Mouse (Mus musculus) left cerebral cortex, adult 18-20 months (tissue): ENCODE results near the gene Metap2. TPM values are rescaled to one million over a fixed set of nuclear protein-coding genes. Genes with fewer than 3 reads are reported as not detected.

Experiments
- DNase-seq, 2 experiments: peaks; one replicate each; pipeline ENCODE4 v3.0.0; 2021 to 2022; ENCODE audit warnings: low spot score in 2 of 2, mixed read lengths in 1 of 2
- total RNA-seq, 2 experiments: library from RNA; stranded (reverse); gene quantifications; 2 replicates each; pipeline ENCODE4 v1.2.3; 2021

Gene Metap2
- total RNA-seq, 2 experiments from 2014 or later, result 103 to 113 TPM

DNA sequence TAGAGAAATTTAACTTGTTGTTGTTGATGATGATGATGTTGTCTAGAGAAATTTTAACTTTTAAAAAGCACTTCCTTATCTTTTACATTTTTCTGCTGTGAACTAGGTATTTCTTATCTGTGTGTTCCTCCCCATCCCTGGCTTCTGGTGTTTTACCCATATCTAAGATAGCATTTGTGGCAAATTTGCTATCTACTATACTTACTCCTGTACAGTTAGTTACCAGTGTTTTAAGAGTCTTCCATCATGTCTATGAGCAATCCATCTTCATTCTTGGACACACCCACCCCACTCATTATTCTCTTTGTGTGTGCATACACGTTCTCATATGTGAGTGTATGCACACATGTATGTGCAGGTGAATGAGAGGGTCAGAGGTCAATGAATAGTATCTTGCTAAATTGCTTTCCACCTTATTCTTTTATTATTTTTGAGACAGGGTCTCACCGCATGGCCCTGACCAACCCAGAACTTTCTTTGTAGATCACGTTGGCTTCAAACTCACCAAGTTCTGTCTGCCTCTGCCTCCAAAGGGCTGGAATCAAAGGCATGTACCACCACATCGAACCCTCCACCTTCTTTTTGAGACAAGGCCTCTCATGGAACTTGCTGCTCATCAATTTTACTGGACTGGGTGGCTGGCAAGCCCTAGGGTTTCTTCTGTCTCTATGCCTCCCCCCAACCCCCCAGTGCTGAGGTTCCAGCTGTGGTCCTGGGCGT is 15.4 kb upstream of the Metap2 start:
- DNase-seq, result no peak

DNA sequence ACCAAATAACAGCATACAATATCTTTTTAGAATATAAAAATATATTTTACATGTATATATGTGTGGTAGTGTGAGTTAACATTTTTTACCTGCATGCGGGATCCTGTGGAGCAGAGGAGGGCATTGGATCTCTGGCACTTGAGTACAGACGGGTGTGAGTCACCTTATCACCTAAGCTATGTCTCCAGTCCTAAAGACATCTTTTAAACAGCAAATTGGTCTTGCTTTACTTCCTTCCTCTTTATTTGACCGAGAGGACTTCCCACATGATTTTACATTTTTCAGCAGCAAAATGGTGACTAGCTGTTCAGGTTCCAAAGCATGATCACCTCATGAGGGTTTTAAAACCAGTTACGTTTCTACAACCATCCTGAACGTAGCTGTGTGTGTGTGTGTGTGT is 14.4 kb upstream of the Metap2 start:
- no peak for DNase-seq

DNA sequence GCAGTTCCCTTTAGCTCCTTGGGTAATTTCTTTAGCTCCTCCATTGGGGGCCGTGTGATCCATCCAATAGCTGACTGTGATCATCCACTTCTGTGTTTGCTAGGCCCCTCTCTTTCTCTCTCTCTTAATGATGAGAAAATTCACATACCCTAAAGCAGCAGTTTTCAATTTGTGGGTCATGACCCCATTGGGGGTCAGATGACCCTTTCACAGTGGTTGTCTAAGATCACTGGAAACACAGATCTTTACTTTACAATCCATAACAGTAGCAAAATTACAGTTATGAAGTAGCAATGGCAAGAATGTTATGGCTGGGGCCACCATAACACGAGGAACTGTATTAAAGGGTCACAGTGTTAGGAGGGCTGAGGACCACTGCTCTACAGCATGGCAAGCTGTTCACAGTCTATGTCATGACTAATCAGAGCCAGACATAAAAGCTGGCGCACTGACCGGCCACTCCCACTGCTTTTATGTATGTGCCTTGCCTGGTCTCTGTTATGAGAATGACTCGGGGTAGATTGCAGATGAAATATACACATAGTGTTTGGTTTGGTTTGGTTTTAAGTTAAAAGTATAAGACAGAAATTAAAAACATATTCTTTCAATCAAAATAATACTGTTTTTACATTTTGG is 13.0 kb upstream of the Metap2 start:
- DNase-seq, result no peak

DNA sequence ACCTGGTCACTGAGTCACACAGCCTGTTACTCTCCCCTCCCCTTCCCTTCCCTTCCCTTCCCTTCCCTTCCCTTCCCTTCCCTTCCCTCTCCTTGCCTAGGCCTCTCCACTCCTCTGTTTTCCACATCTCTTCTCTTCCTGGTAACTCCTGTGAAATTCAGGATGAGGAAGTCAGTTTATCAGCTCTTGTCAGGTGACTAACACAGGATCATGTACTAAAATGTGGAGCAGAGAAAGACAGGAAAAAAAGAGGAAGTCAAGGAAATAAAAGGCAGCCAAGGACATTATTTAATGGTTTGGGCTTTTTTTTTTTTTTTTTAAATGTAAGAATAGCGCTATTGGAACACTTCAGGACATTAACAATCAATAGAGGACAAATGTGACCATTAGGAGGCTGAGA is 12.1 kb upstream of the Metap2 start:
- no peak for DNase-seq

DNA sequence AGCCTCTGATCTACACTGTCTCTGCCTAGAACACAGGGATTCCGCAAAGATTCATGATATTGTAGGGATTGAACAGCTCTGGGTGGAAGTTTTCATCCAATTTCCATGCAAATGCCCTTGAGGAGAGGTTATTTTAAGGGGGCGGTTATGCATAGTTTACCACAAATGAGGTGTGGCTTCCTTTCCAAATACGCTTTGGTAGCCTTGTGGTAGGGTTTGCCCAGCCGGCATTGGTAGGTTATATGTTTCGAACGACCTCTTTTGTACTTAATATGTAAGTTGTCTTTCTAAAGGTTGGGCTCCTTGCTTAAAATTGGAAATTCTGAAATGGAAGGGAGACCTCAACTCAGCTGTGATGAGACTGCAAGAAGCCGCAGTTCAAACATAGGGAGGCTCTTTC is 11.6 kb upstream of the Metap2 start:
- no peak for DNase-seq

DNA sequence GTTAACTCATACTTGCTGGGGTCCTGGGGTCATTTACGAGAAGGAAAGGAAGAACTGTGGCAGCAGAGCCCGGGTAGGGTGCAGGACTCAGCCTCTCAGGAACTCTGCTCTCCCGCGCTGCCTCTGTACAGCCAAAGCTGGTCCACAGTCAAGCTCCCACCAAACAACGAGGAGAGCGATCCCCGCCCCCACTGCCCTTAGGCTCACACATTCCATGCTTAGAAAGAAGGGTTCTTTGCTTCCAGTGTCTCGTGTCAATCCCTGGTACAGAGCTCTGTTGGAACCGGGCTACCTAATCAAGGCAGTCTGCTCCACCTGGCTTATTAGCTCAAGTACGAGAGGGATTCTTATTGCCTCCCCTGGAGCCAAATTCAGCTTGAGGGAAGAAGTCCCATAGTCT is 10.5 kb upstream of the Metap2 start:
- no peak for DNase-seq

DNA sequence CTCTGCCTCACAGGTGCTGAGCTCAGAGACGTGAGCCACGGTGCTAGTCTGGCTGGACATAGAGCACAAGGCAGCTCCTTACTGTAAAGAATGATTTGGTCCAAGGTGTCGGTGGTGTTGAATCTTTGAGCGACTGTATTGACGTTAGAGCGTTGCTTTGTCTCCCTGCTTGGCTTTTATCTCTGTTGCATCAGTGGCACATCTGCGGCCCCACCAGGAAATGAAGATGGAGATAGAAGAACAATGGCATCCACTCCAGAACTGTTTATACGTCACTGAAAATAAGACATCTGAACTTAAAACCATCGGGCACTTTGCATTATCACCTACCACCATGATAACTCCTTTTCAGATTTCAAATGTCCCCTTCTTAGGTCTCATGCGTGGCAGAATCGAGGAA is 3.0 kb upstream of the Metap2 start:
- DNase-seq, result no peak

DNA sequence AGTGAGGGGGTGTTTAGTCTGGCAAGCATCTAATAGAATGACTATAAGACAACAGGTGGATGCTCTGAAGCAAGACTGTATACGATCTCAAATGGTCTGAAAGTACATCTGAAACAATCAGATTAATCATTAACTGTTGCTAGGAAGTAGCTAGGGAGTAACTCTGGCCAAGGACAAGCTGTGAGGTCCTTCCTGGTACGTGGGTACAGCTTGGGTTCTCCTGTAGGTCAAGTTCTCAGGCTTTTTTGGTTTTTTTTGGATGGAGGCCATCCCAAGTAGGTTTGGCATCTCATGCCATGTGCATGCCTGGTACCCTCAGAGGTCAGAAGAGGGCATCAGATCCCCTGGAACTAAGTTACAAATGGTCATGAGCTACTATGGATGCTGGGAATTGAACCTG is 2.4 kb upstream of the Metap2 start:
- DNase-seq, result no peak

DNA sequence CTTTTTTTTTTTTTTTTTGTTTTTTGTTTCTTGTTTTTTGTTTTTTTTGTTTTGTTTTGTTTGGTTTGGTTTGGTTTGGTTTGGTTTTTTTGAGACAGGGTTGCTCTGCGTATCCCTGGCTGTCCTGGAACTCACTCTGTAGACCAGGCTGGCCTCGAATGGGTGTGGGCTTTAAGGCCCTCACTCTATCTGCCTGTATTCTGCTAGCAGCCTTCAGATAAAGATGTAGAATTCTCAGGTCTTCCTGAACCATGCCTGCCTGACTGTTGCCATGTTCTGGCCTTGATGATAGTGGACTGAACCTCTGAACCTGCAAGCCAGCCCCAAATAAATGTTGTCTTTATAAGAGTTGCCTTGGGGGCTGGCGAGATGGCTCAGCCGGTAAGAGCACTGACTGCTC is 4.3 kb downstream of the Metap2 start:
- DNase-seq, result no peak

DNA sequence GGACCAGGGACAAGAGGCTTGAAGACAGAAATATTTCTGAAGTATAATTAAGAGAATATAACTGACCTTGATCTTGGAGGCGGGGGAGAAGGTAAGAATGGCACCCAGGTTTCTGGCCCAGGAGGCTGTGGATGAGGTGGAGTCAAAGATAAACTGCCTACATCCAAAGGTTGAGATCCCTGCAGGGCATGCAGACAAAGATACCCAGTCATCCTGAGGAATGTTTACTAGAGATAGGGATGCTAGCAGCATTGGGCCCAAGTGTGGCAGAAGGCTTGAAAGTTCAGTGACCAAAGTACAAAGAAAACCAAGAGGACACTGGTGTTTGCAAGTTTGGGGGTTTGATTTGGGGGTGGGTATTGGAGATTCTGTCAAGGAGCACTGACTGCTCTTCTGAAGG is 5.9 kb downstream of the Metap2 start:
- no peak for DNase-seq

DNA sequence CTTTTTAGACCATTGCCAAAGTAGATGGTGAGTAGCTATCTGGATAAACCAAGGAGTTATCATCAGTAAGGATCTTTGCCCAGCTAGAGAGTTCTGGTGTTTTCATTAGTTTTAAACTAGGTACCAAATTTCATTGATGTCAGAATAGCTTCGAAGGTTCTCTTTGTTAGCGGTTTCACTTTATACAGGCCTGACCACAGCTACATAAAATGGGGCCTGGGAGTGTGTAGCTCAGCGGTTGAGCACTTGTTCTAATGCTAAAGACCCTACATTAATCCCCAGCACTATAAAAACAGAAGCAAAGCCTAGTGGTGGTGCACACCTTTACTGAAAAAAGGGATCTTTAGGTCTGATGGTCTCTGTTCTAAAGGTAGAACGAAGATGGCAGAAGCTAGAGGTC is 6.3 kb downstream of the Metap2 start:
- DNase-seq, result no peak

DNA sequence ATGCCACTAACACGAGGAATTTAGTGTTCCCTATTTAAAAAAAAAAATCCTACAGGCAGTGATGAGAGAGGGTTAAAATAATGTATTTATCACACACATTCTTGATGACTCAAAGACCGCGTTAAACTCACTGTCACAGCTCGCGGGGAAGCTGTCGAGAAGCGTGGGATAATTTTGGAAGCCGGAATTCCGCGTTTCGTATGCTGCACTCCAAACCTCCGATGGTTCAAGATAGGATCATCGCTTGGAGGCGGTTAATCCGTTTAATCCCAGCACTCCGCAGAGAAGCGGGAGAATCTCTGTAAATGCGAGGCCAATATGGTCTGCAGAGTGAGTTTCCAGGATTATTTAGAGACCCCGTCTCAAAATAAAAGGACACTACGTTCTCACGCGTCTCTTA is 6.9 kb downstream of the Metap2 start:
- peak; percentile 50 to 55 for DNase-seq

DNA sequence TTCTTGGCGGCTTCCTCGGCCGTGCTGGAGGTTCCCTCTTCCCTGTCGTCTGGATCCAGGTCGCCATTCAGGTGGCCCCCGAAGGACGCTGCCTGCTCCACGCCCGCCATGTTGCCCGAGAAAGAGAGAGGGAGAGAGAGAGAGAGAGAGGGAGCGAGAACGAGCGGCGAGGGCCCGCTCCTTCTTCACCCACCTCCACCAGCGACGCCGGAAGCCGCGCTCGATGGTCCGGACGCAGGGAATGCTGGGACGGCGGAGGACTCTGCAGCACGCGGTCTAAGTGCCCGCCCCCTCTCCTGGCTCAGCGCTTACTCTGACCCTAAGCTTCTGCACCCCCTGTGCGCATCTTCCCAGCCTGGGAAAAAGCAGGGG is 7.3 kb downstream of the Metap2 start:
- peak; percentile 92 to 94 for DNase-seq

DNA sequence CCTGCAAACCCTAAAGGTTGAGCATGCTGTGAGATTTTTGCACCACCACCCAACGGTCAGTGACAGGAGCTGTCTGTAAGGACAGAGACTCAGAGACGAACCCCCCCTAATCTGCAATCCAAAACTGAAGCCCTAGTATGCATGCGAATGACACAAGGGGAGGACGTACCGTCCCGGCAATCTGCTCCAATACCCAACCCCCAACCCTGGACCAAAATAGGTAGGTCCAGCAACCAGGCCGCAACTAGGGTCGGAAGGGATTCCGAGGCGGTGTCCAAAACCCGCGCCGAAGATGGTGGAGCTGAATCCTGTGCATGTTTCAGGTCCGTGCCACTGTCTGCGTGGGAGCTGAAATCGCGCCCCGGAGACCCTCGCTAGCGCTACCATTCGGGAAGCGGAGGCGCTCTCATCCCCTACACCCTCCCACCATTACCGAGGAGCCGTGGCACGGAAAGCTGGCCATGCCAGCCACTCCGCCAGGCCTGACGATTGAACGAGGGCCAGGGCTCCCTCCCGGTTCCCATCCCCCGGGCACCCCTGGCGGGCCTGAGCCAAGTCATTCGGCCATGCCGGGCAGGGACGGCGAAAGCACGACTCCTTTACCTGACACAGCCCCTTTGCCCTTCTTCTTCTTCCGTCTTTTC is 7.8 kb downstream of the Metap2 start:
- peak; percentile 15 to 49 for DNase-seq

DNA sequence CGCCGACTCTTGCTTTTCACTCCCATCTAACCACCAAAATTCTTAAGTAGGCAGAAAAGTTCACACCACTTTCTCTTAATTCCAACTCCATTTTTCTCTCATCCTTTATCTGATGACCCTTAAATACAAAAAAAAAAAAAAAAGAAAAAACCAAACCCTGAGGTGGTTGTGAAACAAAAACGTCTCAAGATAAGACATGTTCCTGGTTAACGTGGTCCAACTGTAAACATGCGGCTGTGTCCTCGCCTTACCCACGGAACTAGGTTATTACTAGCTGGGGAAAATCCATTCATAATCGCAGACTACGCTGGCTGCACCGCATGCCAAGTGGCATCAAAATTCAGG is 8.3 kb downstream of the Metap2 start:
- no peak for DNase-seq

DNA sequence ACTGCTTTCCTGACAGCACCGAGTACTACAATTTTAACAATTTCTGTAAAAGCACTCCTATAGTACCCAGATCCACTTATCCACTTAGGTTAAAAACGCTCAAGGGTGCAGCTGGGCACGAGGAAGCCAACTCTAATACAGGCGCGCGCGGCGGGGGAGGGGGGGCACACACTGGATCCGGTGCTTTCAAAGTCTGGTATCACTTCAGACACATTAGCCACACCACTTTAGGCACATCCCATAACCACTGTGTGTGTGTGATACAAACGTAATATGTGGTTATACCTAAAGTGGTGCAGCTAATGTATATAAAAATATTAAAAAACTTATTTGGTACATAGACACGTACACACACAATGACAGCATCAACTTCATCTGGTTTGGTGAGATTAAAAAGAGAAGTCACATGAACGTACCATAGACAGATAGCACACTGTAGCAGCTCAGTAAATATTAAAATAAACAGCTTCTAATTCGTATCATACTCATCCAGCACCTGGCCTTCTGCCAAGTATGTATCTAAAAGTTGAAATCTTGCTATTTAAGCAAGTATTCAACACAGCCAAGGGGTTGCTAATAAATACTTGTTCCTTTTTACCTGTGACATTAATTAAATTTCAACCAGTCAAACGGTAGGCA is 10.9 kb downstream of the Metap2 start:
- no peak for DNase-seq

DNA sequence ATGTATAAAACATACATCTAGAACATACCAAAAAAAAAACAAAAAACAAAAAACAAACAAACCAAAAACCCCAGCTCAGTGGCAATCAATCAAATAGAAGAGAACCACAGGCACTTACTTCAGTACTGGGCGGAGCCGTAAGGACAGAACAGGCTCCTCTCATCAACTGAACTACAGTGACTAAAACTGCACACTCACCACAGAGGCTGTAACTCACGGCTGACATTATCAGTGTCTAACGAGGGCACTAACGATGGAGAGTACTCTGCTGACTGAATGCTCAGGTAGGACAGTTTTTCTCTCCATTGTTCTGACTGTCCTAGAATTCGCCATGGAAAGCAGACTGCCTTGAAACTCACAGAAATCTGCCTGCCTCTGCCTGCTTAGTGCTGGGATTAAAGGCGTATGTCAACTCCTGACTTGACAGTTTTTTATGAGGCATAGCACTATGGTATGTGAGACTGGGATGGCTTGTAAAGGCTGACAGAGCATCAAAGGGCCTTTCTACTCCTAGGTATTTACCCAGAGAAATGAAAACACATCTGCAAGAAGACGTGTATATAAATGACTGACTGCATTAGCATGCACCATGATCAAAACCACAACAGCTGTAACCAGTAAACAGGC is 14.0 kb downstream of the Metap2 start:
- no peak for DNase-seq

DNA sequence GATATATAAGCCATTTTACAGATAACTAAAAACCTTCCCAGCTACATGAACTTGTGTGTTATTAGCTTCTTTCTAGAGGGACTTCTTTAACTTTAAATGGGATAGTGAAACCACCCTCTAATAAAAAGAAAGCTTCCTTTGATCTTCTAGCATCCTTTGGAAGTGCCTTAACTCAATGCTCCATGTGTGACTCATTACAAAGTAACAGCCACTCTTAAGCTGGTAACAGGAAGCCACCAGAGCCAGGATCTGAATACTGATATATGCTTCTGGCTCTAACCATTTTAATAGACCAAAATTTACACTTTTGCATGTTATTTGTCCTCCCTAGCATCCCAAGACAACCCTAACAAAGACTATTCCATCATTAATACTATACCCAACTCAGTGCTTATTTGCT is 15.0 kb downstream of the Metap2 start:
- DNase-seq, result no peak

DNA sequence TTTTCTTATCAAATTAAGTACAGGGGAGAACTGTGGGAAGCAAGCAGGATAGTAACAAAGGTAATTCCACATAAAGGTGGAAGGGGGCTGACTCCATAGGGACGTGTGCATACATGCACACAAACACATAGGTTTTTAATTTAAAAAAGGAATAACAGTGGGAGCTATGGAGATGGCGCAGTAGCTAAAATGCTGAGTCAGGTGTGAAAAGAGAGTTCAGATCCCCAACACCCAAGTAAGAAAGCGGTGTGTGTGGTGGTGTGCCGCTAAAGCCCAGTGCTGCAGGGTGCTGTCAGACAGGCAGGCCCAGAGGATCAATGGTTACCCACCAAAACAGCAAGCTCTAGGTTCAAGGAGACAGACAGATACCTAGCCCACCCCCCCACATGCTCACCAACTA is 18.2 kb downstream of the Metap2 start:
- DNase-seq, result no peak

DNA sequence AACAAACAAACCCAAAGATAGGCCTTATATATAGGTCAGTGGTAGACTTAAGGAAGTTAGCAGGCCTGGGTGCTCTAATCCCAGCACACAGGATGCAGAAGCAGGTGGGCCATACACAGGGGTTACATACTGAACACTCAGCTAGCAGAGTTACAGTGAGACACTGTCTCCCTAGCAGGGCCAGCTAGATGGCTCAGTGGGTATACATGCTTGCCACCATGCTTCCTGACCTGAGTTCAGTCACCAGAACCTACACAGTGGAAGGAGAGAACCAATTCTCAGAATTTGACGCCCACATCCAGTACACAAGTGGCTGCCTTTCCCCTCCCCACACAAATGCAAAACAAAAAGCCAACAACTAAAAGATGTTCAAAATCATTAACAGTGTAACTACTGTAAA is 20.1 kb downstream of the Metap2 start:
- no peak for DNase-seq

DNA sequence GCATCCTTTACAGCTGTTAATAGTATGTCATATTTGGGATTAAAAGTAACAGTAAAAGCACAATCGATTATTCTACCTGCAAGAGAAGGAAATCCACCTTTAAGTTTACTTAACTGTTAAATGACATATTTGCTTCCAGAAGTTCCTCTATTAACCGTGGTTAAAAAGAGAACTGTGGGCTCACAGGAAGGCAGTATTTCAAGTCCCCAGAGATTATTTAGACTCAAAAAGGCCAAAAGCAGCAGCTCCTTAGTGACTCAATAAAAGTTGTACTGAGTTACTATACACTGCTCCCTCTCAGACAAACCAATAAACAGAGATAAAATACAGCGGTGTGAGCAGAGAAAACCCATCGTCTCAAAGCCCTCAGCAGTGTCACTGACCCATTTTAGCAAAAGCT is 28.0 kb downstream of the Metap2 start:
- no peak for DNase-seq

DNA sequence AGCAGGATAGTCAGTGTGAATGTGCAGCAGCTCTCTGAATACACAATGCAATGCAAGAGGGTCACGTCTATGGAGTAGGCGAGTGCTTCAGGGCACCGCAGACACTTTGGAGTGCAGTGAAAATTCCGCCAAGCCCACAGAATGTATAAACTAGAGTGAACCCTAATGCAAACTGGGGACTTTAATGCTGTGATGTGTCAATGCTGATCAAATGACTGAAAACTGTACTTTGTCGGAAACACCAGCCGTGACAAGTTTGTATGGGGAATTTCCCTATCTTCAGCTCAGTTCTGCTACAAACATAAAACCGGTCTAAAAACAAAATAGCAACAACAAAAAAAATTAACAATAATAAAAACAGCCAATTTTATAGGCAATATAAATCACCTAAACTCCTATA is 28.5 kb downstream of the Metap2 start:
- no peak for DNase-seq
